Mouse (Mus musculus) testis, adult 2 months (tissue): ENCODE measurements around the gene Syna.

Experiments used
- CTCF ChIP-seq: fragments of 200-500 bp; IDR thresholded peaks from 2 replicates; pipeline ENCODE4 v1.5.1; 2012; ENCODE audit warnings: low read depth, mild to moderate bottlenecking, inconsistent platforms, low read length, moderate library complexity; ENCODE audit not compliant: control insufficient read depth, insufficient read depth, insufficient replicate concordance
- POLR2A ChIP-seq: fragments of 200-500 bp; IDR thresholded peaks from 2 replicates; pipeline ENCODE4 v1.6.1; 2012; ENCODE audit warnings: low read depth, mild to moderate bottlenecking, inconsistent platforms, low read length, moderate library complexity; ENCODE audit not compliant: control insufficient read depth

- TF ChIP-seq CTCF: no peak
- TF ChIP-seq POLR2A: no peak
These were observed 19.1 kb downstream of the Syna start for GRCm38 (mm10) chr5:134540881-134541280.
